Mouse (Mus musculus): ENCODE measurements around the gene Hoxa10.

Gene Hoxa10

GRCm38 (mm10) chr6:52264106-52264790 lies 23.6 kb upstream of the Hoxa10 start:
- in situ Hi-C loops (cut with MboI, MseI): no loop called here

- in situ Hi-C loops (cut with MboI, MseI): no loop called here
Measured at GRCm38 (mm10) chr6:52263321-52263585, 22.6 kb upstream of the Hoxa10 start.

GRCm38 (mm10) chr6:52262463-52263320 lies 22.0 kb upstream of the Hoxa10 start:
- in situ Hi-C loops (cut with MboI, MseI): no loop called here

GRCm38 (mm10) chr6:52261751-52262462 lies 21.3 kb upstream of the Hoxa10 start:
- in situ Hi-C loops (cut with MboI, MseI): no loop called here

GRCm38 (mm10) chr6:52260654-52261575 lies 20.3 kb upstream of the Hoxa10 start, which contains the start of gene Hoxa13:
Gene Hoxa13, minus strand, starts transcription at chr6:52260880.
- in situ Hi-C loops (cut with MboI, MseI): no loop called here

- in situ Hi-C loops (cut with MboI, MseI): loop anchor here (10.0 kb wide), 1 partner anchor 565 kb away; no protein-coding TSS in a partner anchor
Measured at GRCm38 (mm10) chr6:52259811-52260261, 19.2 kb upstream of the Hoxa10 start.

- in situ Hi-C loops (cut with MboI, MseI): loop anchor here (10.0 kb wide), 1 partner anchor 566 kb away; no protein-coding TSS in a partner anchor
Measured at GRCm38 (mm10) chr6:52259081-52259790, 18.6 kb upstream of the Hoxa10 start.

GRCm38 (mm10) chr6:52256956-52257355 lies 16.3 kb upstream of the Hoxa10 start:
- in situ Hi-C loops (cut with MboI, MseI): loop anchor here (10.0 kb wide), 1 partner anchor 568 kb away; no protein-coding TSS in a partner anchor

GRCm38 (mm10) chr6:52253511-52254500 lies 13.2 kb upstream of the Hoxa10 start:
- in situ Hi-C loops (cut with MboI, MseI): loop anchor here (5.0 to 10.0 kb wide), 2 partner anchors 571 to 658 kb away; no protein-coding TSS in a partner anchor

GRCm38 (mm10) chr6:52252775-52253376 lies 12.2 kb upstream of the Hoxa10 start:
- in situ Hi-C loops (cut with MboI, MseI): loop anchor here (5.0 to 10.0 kb wide), 2 partner anchors 572 to 659 kb away; no protein-coding TSS in a partner anchor

GRCm38 (mm10) chr6:52252016-52252774 lies 11.5 kb upstream of the Hoxa10 start:
- in situ Hi-C loops (cut with MboI, MseI): loop anchor here (5.0 to 10.0 kb wide), 2 partner anchors 573 to 660 kb away; no protein-coding TSS in a partner anchor

GRCm38 (mm10) chr6:52251177-52251879 lies 10.7 kb upstream of the Hoxa10 start:
- in situ Hi-C loops (cut with MboI, MseI): loop anchor here (5.0 to 10.0 kb wide), 2 partner anchors 573 to 661 kb away; no protein-coding TSS in a partner anchor

- in situ Hi-C loops (cut with MboI, MseI): loop anchor here (5.0 to 10.0 kb wide), 3 partner anchors 575 to 1075 kb away; no protein-coding TSS in a partner anchor
Measured at GRCm38 (mm10) chr6:52249826-52250225, 9.2 kb upstream of the Hoxa10 start.

GRCm38 (mm10) chr6:52249415-52249738 lies 8.7 kb upstream of the Hoxa10 start:
- in situ Hi-C loops (cut with MboI, MseI): loop anchor here (10.0 kb wide), 1 partner anchor 1075 kb away; no protein-coding TSS in a partner anchor

GRCm38 (mm10) chr6:52248638-52249414 lies 8.2 kb upstream of the Hoxa10 start:
- in situ Hi-C loops (cut with MboI, MseI): loop anchor here (10.0 kb wide), 1 partner anchor 1074 kb away; no protein-coding TSS in a partner anchor

All from regulatory T cell (primary cell).